Mouse (Mus musculus) ovary, adult 18-20 months (tissue): ENCODE data around the gene Trpv2.

Source experiments
- DNase-seq: peaks from one replicate; pipeline ENCODE4 v3.0.0; 2022; ENCODE audit warnings: low spot score, mixed read lengths

Trpv2 gene

DNA sequence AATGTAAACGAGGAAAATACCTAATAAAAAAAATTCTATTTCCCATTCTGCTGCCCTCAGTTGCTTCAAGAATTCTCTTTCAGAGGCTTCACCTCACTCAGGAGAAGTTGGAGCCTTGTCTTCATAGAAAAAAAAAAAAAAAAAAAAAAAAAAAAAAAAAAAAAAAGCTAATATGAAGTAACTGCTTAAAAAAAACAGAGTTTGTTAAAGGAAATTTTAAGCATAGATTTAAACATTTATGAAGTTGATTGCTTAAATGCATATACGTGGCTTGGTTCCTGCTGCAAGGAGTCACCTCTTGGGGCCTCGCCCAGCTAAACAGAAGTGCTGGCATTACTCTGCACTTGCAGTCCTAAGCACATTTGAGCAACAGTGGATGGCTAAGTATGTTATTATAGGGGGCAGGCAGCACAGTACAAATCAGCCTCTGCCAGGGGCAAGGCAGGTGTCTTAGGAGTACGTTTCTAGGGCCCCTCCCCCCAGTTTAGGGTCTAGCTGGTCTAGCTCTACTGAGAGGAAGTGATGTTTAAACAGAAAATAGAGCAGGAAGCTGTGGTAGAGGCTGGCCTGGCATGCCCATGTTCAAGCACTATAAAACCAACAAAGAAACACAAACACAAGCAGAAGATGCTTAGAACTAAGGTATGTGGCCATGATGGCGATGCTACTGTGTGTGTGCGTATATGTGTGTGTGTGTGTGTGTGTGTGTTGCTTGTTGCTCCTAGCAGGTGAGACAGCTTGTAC lies at the start of gene Trpv2:
Gene Trpv2 (plus strand): TSS at position 528 of the 744 bp plus-strand sequence.
- DNase-seq: no peak

DNA sequence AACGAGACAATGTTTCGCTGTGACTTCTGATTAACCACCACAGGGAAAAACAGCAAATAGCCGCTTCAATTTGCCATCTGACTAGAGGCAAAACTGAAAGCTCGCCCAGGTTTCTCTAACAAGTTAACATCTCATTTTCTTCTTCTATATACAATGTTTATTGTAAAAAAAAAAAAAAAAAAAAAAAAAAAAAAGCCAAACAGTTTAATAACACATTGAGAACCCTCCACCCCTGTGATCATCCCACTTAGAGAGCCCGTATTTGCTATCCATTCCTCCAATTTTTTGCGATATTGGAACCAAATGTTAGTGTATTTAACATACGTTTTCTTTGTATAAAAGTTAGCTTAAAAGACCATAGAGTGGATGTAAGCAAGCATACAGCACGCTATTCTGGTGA lies 37.2 kb upstream of the Trpv2 start:
- DNase-seq: no peak

GRCm38 (mm10) chr11:62537590-62537989 lies 36.7 kb upstream of the Trpv2 start:
- DNase-seq: no peak

DNA sequence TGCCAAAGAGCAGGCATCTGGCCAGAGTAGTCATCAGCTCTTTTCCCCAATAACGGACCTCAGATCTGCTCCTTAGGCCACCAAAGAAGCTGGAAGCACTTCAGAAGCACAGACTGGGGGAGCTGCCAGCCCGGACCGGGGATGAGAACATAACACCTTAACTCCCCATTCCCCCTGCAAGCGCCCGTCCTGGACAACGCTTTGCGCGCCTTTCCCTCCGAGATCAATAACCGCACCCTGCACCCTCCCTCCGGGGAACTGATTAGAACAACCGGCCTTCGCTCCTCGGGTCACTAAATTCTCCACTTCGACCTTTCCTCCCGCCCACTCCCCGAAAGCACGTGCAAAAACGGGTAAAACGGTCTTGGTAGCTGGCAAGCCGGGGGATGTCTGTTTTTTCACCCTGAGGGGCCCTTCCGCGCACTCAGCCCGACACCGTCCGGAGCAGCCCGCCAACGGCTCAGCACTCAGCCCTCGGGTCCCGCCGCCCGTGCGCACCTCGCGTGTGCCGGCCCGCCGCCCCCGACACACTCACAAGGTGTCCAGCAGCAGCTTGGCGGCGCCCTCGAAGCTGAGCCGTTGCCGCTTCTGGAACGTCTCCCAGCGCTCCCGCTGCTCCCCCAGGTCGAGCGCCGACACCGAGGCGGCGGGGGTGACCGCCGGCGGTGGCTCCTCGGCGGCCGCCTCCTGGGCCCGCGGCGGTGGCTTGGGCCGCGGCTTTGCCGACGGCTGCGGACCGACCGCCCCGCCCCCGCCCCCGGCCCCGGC lies 35.8 kb upstream of the Trpv2 start:
- DNase-seq: peak; percentile 41

DNA sequence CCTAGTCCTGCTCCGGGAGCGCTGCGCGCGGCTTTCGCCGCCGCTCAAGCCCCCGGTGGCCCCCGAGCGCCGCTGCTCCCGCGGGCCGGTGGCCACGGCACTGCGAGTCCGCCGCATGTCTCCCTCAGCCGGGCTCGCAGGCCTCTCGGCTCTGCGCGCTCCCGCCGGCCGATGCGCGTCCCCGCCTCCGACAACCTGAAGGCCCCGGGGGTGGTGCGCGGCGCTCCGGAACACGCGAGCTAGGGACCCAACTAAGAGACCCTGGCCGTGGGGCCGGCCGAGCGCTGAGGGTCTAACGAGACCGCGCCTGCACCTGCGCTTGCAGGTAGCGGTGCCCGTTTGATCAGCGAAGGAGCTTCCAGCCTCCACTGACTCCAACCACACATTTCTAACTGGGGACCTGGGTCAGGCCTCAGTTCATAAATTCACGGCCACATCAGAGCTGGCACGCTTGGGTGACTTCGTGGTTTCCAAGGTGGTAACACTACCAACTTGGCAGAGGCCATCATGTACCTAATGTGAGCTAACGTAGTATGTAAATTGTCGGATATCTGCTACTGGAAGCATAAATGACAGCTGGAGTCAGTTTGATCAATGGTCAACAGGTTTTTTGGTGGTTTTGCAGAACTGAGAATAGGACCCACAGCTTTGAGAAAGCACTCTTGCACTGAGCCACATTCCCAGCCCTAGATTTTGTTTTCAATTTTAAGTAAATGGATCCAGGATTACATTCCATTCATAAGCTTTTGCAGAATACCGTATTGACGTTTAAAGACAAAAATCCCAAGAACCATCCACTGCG lies 35.0 kb upstream of the Trpv2 start, which contains the start of gene Cenpv:
Gene Cenpv (minus strand): TSS at position 173 of the 802 bp plus-strand sequence.
- DNase-seq: peak; percentile 59

DNA sequence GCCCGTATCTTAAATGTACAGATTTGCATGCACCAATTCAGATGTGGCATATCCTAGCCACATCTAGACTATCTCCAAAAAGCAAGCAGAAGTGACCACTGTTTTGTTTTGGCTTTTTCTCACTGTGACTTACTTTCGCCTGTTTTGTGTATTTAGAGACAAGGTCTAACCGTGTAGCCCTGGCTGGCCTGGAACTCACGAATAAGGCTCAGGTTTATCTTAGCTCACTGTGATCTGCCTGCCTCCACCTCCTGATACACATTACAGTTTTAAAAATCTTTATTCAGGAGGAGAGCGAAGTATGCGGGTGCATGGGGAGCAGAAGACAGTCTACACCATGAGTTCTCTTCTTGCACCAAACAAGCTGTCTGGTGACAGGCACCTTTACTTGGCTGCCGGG lies 34.1 kb upstream of the Trpv2 start:
- DNase-seq: no peak

- DNase-seq: no peak
These were observed 33.3 kb upstream of the Trpv2 start for GRCm38 (mm10) chr11:62540969-62541368.

GRCm38 (mm10) chr11:62541581-62541980 lies 32.7 kb upstream of the Trpv2 start:
- no peak for DNase-seq

GRCm38 (mm10) chr11:62543991-62544390 lies 30.3 kb upstream of the Trpv2 start:
- DNase-seq: no peak

DNA sequence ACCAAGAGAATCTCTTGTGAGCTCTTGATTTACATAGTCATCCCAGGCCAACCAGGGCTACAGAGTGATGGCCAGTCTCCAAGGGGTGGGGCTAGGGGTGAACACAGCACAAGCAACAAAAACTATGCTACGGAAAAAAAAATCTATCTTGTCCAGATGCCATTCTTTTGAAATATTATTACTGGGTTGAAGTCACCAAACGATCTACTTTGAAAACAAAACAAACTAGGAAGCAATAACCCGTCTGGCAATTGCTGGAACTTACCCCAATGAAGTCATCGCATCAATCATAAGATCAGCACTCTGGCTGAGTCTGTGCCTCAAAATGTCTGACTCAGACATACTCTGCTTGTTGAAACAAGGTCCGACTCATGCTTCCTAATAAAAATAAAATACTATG lies 24.5 kb upstream of the Trpv2 start:
- peak; percentile 76 for DNase-seq

GRCm38 (mm10) chr11:62550227-62550685 lies 24.0 kb upstream of the Trpv2 start:
- DNase-seq: peak; percentile 36

DNA sequence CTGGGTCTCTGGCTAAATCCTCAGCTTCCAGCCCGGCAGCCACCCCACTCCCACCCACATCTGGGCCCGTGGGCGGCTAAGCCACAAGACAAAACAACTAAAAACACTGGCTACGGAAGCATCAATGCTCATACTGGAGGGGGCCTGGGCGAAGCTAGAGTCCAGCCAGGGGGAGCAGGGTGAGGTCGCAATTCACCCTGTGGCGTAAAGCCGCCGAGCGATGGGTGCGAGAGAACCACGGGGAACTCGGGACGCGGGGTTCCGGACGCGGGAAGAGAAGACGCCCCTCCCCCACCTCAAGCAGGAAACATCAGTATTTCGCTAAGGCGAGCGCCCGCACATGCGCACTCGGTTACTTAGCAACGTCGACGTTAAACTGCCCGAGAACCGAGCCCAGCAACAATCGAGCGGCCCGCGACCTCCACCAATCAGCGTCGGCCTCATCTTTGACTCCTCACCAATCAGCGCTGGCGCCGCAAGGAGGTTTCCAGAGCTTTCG lies 23.5 kb upstream of the Trpv2 start, which contains the start of gene Ubb:
Gene Ubb (plus strand): TSS at position 445 of the 499 bp plus-strand sequence.
- peak; percentile 98 for DNase-seq

GRCm38 (mm10) chr11:62551226-62552119 lies 22.8 kb upstream of the Trpv2 start:
- peak; percentile 79 for DNase-seq

GRCm38 (mm10) chr11:62553186-62553585 lies 21.1 kb upstream of the Trpv2 start:
- DNase-seq: no peak

- DNase-seq: no peak
These were observed 20.7 kb upstream of the Trpv2 start for GRCm38 (mm10) chr11:62553633-62554032.

DNA sequence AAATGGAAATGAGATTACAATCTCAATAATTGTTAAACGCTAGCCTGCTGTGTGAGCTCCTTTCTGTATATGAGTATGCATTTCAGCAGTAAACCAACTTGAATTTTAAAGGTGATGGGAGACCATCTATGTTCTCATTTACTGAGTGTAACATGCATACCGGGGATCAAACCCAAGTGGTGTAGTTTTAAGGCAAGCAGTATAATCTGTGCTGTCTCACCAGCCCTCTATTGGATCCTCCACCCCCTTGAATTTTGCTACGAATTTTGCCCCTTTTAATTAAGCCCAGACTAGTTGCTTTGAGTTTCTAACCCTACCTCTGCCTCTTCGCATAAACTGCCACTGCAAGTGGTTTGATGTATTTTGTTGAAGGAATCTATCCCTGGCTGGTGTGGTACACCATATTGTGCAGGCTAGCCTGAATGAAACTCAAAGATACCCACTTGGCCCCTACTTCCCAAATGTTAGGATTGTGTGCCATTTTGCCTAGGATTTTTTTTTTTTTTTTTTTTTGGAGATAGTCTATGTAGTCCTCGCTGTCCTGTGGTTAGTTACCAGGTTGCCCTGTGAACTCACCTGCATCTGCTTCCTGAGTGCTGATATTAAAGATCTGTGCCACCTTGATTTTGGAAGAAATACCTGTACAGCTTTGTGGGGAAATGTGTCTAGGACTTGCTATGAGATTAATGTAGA lies 20.0 kb upstream of the Trpv2 start:
- no peak for DNase-seq

DNA sequence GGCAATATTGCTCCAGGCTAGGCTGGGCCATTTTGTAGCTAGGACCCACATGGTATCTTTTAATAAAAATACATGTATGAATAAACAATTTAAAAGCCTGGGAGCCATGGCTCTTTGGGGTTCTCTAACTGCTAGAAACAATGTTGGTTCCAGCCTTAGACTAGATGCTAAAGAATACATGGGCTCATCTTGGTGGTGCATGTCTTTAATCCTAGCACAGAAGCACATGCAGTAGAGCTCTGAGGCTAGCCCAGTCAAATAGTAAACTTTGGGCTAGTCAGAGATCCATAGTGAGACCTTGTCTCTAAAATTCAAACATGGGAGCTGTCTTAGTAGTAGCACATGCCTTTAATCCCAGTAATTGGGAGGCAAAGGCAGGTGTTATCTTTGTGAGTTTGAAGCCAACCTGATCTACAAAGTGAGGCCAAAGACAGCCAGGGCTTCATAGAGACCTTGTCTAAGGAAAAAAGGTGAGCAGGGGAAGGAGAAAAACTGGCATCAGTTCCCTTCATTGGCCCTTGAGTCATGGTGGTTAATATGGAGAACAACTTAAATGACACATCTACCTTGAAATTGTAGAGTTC lies 19.3 kb upstream of the Trpv2 start:
- DNase-seq: no peak

- no peak for DNase-seq
These were observed 18.3 kb upstream of the Trpv2 start for GRCm38 (mm10) chr11:62555896-62556412.

DNA sequence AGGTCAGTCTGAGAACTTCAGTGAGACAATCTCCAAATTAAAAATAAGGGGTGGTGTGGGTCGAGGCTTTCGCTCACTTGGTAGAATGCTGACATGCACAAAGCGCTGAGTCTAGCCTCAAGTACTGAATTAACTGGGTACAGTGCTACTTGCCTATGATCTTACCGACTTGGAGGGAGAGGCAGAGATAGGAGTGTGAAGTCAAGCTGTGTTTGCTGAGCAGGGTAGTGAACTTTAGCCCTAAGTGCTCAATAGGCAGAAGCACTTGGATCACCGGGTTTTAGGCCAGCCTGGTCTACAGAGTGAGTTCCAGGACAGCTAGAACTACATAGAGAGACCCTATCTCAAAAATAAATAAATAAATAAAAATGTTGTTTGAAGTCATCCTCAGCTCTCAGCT lies 17.1 kb upstream of the Trpv2 start:
- DNase-seq: no peak

DNA sequence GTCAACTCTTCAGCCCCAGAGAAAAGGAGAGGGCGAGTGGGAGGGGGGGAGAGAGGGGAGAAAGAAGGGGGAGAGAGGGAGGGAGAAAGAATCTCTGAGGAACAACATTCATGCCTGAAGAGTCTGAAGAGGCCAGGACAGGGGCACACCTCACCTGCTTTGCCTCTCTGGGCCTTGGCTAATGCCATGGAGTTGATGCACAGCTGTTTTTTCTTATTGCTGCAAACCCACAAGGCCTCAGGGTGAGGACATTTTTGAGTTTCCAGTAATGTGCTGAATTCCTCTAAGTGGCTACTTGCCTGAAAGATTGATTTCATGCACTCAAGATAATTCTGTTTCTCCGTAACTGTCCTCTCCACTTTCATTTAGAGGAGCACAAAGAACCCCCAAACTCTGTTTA lies 16.1 kb upstream of the Trpv2 start:
- DNase-seq: no peak
